Mouse (Mus musculus): ENCODE measurements around the gene Prss37.

DNA sequence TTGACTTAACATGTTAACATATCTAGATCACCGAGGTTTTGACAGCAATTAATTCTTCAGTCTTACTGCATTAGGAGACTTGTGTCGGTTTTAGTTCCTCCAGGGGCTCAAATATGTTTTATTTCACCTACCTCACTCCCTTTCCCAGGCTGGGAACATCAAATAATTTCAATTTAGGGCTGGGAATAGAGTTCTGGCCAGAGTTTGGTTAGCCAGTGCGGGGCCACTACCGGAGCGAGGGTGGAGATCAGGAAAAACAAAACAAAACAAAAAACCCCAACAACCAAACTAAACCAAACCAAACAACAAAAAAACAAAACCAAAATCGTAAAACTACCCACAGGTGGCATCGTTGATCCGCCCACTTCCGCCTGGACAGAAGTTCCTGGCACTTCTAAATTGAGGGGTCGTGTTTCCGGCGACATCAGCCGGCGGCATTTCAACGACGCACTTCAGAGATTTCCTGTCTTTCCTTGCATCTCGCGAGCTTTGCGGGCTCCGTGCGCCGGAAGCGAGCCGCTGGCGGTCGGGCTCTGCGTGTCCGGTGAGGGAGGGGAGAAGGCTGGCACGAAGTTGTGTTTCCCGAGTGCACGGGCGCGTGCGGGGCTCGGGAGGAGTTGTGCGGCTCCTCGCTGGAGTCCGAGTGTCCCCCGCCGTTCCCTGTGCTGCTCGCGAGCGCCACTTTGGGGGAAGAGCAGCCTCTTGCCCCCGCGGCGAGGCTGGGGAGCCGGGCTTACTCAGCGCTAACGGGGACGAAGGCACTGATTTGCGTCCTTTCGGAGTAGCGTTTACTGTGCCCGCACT, 48.2 kb downstream of the Prss37 start, which contains the start of gene Ssbp1:
- TF ChIP-seq EP300 (IDR thresholded peaks at IDR 0.05; ENCODE audit: low read depth) (peak; percentile 95), CTCF (IDR thresholded peaks at IDR 0.05; ENCODE audit: low read depth) (peak; percentile 23)

Measured in heart, postnatal 0 days (tissue).